Mouse (Mus musculus) T-helper 17 cell (primary cell): ENCODE data around the gene Tomm70a.

Source experiments
- in situ Hi-C, 2 experiments: fragments of 300-600 bp; cut with MboI, MseI; formaldehyde crosslinking; loops; 1 replicate in 1 of 2; 2 replicates in 1 of 2; pipeline ENCODE4 v1.15.1; 2025; ENCODE audit warnings: high pct_unique_total_duplicates in 2 of 2

Gene Tomm70a

DNA sequence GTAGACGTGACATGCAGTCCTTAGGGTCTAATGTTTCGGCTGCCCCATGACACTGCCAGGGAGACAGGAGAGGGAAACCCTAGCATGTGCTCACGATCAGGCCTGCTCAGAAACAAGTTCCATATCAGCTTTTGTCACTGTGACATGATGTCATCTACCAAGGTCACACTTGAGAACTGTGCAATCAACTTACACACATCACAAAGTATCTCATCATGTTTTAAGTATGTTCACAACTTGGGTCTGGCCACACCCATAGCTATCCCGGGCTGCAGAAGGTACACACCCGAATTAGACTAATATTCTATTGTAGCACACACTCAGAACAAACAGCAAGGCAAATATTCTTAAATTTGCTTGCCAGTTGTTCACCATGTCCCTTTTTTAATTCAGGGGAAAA is 60.5 kb downstream of the Tomm70a start:
- in situ Hi-C loops: loop anchor here in 1 of 2 experiments (10.0 kb wide), 1 partner anchor 377 kb away; no protein-coding TSS in a partner anchor

DNA sequence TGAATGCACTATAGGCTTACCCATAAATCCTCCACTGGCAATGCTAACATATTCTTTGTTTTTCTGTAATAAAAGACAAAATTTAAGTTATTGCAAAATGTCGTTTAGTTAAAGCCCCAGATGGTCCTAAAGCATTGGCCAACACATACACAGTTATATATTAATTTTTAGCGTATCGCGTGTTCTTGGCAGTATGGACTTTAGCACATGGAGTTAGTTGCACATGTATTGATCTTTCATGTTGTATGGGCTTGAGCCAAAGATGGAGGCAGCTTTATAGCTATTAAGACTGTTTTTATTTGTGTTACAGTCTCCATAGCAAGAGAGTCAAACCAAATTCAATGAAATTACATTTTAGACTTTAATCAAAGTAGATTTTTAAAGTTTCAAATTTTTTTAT is 65.1 kb downstream of the Tomm70a start:
- in situ Hi-C loops: loop anchor here in 1 of 2 experiments (10.0 kb wide), 1 partner anchor 382 kb away; no protein-coding TSS in a partner anchor

GRCm38 (mm10) chr16:57189493-57189892 is 68.0 kb downstream of the Tomm70a start:
- in situ Hi-C loops: loop anchor here in 1 of 2 experiments (10.0 kb wide), 1 partner anchor 385 kb away; no protein-coding TSS in a partner anchor

DNA sequence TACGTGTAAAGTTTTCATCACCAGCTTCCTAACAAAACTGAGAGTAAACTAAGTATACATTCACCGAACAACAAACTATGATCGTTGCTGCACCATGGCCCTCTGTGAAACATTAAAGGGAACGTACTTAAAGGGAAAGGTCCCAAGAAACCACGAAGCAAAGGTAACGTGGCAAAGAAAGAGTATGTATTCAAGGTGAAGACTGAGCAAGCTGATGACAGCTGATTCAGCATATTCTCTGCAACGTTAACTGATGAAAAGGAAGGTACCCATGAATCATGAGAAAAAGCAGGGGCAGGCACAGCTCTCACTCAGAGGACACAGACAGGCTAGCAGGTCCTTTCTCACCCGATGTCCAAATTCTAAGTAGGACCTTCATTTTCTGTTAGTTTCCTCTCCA is 68.9 kb downstream of the Tomm70a start:
- in situ Hi-C loops: no loop called here

DNA sequence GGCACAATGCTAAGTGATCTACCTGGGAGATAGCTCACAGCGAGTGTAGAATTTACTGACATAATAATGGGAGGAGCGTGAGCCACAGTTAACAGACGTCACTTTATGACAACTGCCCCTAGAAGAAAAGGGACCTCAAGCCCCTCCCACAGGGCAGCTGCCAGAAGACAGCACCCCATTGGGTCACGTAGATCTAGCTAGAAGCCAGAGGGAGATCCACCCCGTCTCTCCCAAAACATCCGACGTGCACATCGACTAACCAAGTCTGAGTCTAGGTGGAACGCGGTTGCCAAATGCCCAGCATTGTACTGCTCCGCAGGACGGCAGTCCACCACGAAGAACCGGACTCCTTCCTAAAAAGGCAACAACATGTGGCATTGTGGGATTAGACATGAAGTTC is 69.7 kb downstream of the Tomm70a start:
- in situ Hi-C loops: no loop called here

- in situ Hi-C loops: no loop called here
These were observed 75.1 kb downstream of the Tomm70a start for GRCm38 (mm10) chr16:57196590-57196989.

DNA sequence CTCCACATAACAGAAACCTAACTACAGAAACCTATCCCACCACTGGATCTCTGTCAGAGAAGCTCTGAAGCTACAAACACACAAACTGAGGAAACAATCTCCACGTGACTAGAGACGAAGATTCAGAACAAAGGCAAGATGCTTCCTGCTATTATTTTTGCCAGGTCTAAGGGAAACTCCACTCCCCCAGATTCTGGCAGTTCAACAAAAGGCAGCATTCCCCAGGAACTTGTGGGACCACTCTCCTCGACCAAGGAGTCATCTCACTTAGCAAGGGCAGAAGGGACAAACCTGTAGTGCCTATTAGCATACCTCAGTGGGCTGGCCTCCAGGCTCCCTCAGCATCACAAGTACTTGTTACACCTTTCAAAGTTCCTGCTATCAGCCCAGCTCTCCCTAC is 75.8 kb downstream of the Tomm70a start:
- in situ Hi-C loops: no loop called here
